24 mouse cellular contexts compared by ENCODE assay signal in the genomic region with DNA sequence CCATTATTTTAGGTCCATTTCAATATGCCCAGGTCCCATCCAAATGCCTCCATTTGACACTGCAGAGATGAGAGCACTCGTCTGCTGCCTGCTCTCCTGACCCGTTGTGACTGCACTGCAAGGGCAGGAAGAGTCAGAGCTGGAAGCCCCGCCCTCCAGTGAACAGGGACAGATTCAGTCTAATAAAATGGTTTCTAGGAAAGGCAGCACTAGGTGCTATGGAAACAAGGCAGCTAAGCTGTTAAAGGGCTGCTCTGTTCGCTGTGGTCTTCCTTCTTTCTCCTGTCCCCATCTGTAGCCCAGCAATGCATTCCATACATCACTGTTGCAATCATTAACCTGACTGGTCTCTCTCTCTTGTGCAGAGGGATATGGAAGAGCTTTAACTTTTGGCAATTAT. TPM values are rescaled to one million over a fixed set of nuclear protein-coding genes. Genes with fewer than 3 reads are reported as not detected.
DNase-seq lines count a peak whose midpoint lies in the region; ATAC-seq lines count a peak whose summit lies in the region.
"Had no signal": no experiment of that assay in that cellular context is flagged by ENCODE, and none has a peak within 500 bp of the region (broad histone marks: within the 10 kb centered on the region; RNA-seq: fewer than 3 reads in every experiment).

No protein-coding gene starts in this region.

- no peaks in the 10 kb centered on the region for H3K9me3 ChIP-seq in midbrain, embryonic 15.5 days
- H3K9me3 ChIP-seq: heart, embryonic 10.5 days; intestine, embryonic 15.5 days had no signal

- WGBS in midbrain, embryonic 15.5 days = 79% methylated on average over 4 of the region's 4 CpGs

- no peaks in the 10 kb centered on the region for H3K4me1 ChIP-seq in midbrain, embryonic 15.5 days
- H3K4me1 ChIP-seq: heart, embryonic 10.5 days had no signal

- peak; percentile 87 for DNase-seq in heart, adult 11 months
- DNase-seq in heart, postnatal 36 days = no peak
- DNase-seq in lung, postnatal 10 days = peak; percentile 36
- no peak for DNase-seq in lung, postnatal 4 days
- DNase-seq in adrenal gland, postnatal 10 days = peak; percentile 60
- DNase-seq in kidney, postnatal 36 days = peak; percentile 27 to 52
- no peak for DNase-seq in liver
- DNase-seq: cerebellum, postnatal 10 days; embryo, embryonic 11 days; gastrocnemius, postnatal 25 days; heart, postnatal 14 days; layer of hippocampus, adult 9-11 months; lung, adult 18-20 months; lung, postnatal 36 days; midbrain, embryonic 14.5 days; thymus, postnatal 25 days had no signal

- no peak overlapping the region for H3K9ac ChIP-seq in midbrain, embryonic 15.5 days
- H3K9ac ChIP-seq: hindbrain, embryonic 14.5 days; intestine, embryonic 15.5 days had no signal

- H3K36me3 ChIP-seq in midbrain, embryonic 15.5 days (replicated peaks) = peaks cover 35% of the 10 kb centered on the region; the same call in 1 of the 2 replicates

- ATAC-seq in midbrain, embryonic 15.5 days (replicated peaks) = no peak
- ATAC-seq: intestine, embryonic 15.5 days had no signal

- intact Hi-C loops in heart, postnatal 36 days (cut with DNase I) = no loop called here

- no peak overlapping the region for H3K27ac ChIP-seq in midbrain, embryonic 15.5 days
- H3K27ac ChIP-seq: heart, embryonic 10.5 days; hindbrain, embryonic 14.5 days; intestine, embryonic 15.5 days had no signal

- no peaks in the 10 kb centered on the region for H3K27me3 ChIP-seq in midbrain, embryonic 15.5 days (replicated peaks)
- H3K27me3 ChIP-seq: intestine, embryonic 15.5 days had no signal

- H3K4me2 ChIP-seq in midbrain, embryonic 15.5 days = no peak overlapping the region
- H3K4me2 ChIP-seq: hindbrain, embryonic 14.5 days; intestine, embryonic 15.5 days had no signal

- no peak overlapping the region for H3K4me3 ChIP-seq in midbrain, embryonic 15.5 days
- H3K4me3 ChIP-seq: heart, embryonic 10.5 days; intestine, embryonic 15.5 days had no signal

RNA-seq across cellular contexts. Expression of a gene that starts 29.4 kb away (rescaled TPM):
- total RNA-seq in heart, postnatal 36 days (2021) = 10 to 100 TPM; 75.8 to 85.5 TPM
- 10 to 100 TPM; 76.7 to 76.9 TPM for total RNA-seq in adrenal gland, postnatal 10 days (2021)
- 209 and 228 TPM in 2 replicates for polyA plus RNA-seq in midbrain, embryonic 15.5 days (2015; fragmentation: Nextera tagmentation; extraction: Ambion mirVana)

RNA-seq across cellular contexts. Expression of a gene that starts 55.2 kb away (rescaled TPM):
- total RNA-seq in heart, postnatal 36 days (2021) = not detected
- total RNA-seq in adrenal gland, postnatal 10 days (2021) = not detected
- polyA plus RNA-seq in midbrain, embryonic 15.5 days (2015; fragmentation: Nextera tagmentation; extraction: Ambion mirVana) = 1.7 and 2.5 TPM in 2 replicates
- total RNA-seq: gastrocnemius, postnatal 25 days; left cerebral cortex, postnatal 10 days; MEL had no signal
- polyA plus RNA-seq: forebrain, embryonic 11.5 days; testis, adult 2 months had no signal

Comparison
In these comparisons a context has a peak if more than half of its experiments do, and no peak if none do; other contexts are left out.
1. DNase-seq: peak in heart, adult 11 months (single experiment), lung, postnatal 10 days (single experiment), adrenal gland, postnatal 10 days (single experiment) and kidney, postnatal 36 days (2 of 2); none in heart, postnatal 36 days (0 of 2), lung, postnatal 4 days (0 of 2) and liver (single experiment).